Mouse (Mus musculus) right cerebral cortex, postnatal 14 days (tissue): ENCODE measurements at regions not wholly inside any gene's neighbourhood (a gene's known extent, or its start where the extent isn't known, plus 50 kb on each side); places are given as distances from the start of the nearest gene placed in this dataset.

Experiments used
- DNase-seq: peaks from one replicate; pipeline ENCODE4 v3.0.0; 2022

GRCm38 (mm10) chr7:136581896-136582295 is 312.5 kb upstream of the Mgmt start:
- DNase-seq: no peak

GRCm38 (mm10) chr7:136584361-136584760 is 310.1 kb upstream of the Mgmt start:
- no peak for DNase-seq

GRCm38 (mm10) chr7:136588491-136588890 is 305.9 kb upstream of the Mgmt start:
- DNase-seq: no peak

GRCm38 (mm10) chr7:136590947-136591346 is 303.5 kb upstream of the Mgmt start:
- DNase-seq: no peak

- DNase-seq: no peak
Observed at GRCm38 (mm10) chr7:136607278-136608120, 286.9 kb upstream of the Mgmt start.

GRCm38 (mm10) chr7:136613496-136613895 is 280.9 kb upstream of the Mgmt start:
- no peak for DNase-seq

GRCm38 (mm10) chr7:136624496-136624895 is 269.9 kb upstream of the Mgmt start:
- no peak for DNase-seq

GRCm38 (mm10) chr7:136631089-136631488 is 263.3 kb upstream of the Mgmt start:
- peak; percentile 62 for DNase-seq

- no peak for DNase-seq
Observed at GRCm38 (mm10) chr7:136640160-136640559, 254.3 kb upstream of the Mgmt start.

GRCm38 (mm10) chr7:136640771-136641170 is 253.6 kb upstream of the Mgmt start:
- DNase-seq: no peak

- no peak for DNase-seq
Observed at GRCm38 (mm10) chr7:136649796-136650195, 244.6 kb upstream of the Mgmt start.

- no peak for DNase-seq
Observed at GRCm38 (mm10) chr7:136659930-136660329, 234.5 kb upstream of the Mgmt start.

GRCm38 (mm10) chr7:136660401-136660800 is 234.0 kb upstream of the Mgmt start:
- no peak for DNase-seq

- no peak for DNase-seq
Observed at GRCm38 (mm10) chr7:136664424-136665082, 229.9 kb upstream of the Mgmt start.

GRCm38 (mm10) chr7:136665901-136666300 is 228.5 kb upstream of the Mgmt start:
- DNase-seq: no peak

- DNase-seq: no peak
Observed at GRCm38 (mm10) chr7:136666707-136667106, 227.7 kb upstream of the Mgmt start.

GRCm38 (mm10) chr7:136670675-136671074 is 223.7 kb upstream of the Mgmt start:
- DNase-seq: no peak

- no peak for DNase-seq
Observed at GRCm38 (mm10) chr7:136674159-136674558, 220.3 kb upstream of the Mgmt start.

GRCm38 (mm10) chr7:136675041-136675440 is 219.4 kb upstream of the Mgmt start:
- DNase-seq: no peak

- DNase-seq: no peak
Observed at GRCm38 (mm10) chr7:136676104-136676503, 218.3 kb upstream of the Mgmt start.

GRCm38 (mm10) chr7:136676987-136677545 is 217.3 kb upstream of the Mgmt start:
- no peak for DNase-seq

- no peak for DNase-seq
Observed at GRCm38 (mm10) chr7:136689579-136689978, 204.8 kb upstream of the Mgmt start.

GRCm38 (mm10) chr7:136706246-136706645 is 188.2 kb upstream of the Mgmt start:
- no peak for DNase-seq
